Mouse (Mus musculus): ENCODE measurements around the gene Lama2.

Gene Lama2

DNA sequence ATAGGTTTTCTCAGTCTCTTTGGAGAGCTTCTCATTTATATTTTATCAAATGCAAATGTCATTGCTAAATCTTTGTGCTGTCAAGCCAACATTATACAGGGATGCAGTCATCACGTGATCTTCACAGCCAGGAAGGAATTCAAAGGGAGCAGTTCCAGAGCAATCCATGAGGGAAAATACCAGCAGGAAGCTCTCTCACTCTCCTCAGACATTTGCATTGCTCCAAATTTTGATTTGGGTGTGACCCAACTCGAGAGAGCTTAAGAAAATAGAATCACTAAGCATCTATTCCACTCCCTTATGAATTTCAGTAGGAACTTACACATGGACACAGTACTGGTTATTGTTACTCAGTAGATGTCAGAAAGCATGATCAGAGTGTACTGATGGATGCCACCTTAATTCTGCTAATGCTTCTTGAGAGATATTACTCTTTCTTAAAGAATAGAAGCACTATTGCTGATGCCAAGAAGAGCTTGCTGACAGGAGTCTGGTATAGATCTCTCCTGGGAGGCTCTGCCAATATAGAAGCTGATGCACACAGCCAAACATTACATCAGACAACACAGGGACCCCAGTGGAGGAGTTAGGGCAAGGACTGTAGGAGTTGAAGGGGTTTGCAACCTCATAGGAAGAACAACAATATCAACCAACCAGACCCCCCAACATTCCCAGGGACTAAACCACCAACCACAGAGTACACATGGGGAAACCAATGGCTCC, 236.5 kb downstream of the Lama2 start:
- no peak for DNase-seq

DNA sequence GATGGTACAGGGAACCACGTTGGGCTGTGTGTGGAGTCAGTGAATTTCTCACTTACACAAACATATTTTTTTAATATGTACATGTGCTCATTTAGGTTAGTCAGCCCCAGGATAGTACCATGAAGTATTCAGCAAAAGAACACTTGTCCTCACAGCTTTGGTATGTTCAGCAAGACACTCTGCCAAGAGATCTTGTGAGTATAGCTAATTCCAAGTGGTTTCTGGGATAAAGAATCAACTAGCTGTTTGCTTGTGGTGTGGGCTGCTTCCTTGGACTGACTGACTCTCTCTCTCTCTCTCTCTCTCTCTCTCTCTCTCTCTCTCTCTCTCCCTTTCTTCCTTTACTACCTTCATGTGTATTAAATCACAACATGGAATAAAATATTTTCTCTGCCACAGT, 241.3 kb downstream of the Lama2 start:
- no peak for DNase-seq

- DNase-seq = no peak
Observed at GRCm38 (mm10) chr10:27344278-27344677, 275.3 kb downstream of the Lama2 start.

DNA sequence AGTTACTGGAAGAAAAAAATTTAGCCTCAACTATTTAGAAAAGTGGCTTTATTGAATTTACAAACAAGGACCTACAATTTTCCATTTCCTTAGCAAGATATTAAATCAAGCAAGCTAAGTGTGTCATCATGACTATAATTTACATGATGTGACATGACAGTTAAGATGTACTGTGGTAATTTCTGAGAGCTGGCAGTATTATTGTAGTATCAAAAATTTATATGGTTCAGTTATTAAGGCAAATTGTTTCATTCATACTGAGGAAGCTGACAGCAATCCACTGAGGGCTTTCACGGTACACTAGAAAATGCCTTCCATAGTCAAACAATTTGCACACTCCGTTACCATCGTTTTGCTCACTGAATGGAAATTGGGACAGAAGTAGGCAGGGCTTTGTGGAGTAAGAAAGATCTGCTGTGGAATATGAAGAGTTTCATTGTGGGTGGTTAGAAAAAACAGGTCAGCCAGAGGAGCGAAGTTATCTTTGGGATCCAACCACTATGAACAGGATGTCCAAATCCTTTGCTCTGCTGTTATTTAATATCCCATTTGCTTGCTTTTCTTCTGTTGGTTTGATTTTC, 297.1 kb downstream of the Lama2 start:
- no peak for DNase-seq

- no peak for DNase-seq
Observed at GRCm38 (mm10) chr10:27307444-27307843, 312.1 kb downstream of the Lama2 start.

GRCm38 (mm10) chr10:27305301-27305700, 314.3 kb downstream of the Lama2 start:
- DNase-seq = no peak

- no peak for DNase-seq
Observed at GRCm38 (mm10) chr10:27285098-27285860, 334.3 kb downstream of the Lama2 start.

DNA sequence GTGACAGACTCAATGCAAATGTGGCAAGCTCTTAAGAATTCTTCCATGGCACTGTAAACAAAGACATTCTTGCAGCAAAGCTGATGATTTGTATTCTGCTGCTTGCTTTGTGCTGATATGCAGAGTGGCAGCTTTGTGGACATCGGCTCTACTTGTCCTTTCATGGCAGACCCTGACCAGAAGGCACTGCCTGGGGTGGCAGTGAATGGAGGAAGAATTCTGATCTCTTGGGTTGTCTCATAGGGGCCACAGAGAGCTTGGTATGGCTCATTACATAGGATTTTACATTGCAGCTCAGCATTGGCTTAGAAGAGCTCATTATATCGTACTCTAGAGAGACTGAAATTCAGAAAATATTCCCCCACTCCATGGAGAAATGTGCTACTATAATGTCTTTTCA, 352.1 kb downstream of the Lama2 start:
- no peak for DNase-seq

DNA sequence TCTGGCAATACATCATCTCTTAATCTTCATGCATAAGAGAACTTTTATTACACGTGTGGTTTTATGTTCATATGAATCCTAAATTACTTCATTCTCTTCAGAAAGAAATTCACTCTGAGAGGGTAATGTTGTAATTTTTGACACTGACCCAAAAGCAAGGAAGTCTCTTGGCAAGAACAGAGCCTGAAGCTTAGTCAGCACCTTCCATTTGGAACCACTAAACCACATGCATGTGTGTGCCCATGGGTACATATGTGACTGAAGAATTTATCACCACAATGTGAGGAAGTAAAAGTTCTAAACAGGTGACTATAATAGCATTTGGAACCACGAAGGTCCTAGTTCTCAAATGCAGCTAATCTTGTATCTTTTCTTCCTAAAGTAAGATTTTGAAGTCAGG, 353.7 kb downstream of the Lama2 start:
- no peak for DNase-seq

DNA sequence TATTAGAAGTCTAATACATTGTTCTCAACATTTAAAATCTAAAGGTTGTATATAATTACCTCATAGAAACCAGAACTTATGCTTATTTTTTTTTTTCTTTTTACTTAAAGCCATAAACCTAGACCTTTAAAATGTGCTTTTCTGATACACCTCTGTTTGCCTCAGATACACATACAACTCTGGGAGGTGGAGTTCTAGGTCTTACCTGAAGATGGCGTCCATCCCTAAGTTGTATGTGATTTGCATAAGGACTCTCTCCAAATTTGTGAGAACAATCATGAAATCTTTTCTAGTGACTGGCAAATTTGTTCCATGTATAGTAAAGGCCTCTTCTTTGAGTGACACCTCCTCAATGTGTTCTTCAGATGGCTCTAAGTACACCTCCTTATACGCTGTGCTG, 354.8 kb downstream of the Lama2 start:
- no peak for DNase-seq

DNA sequence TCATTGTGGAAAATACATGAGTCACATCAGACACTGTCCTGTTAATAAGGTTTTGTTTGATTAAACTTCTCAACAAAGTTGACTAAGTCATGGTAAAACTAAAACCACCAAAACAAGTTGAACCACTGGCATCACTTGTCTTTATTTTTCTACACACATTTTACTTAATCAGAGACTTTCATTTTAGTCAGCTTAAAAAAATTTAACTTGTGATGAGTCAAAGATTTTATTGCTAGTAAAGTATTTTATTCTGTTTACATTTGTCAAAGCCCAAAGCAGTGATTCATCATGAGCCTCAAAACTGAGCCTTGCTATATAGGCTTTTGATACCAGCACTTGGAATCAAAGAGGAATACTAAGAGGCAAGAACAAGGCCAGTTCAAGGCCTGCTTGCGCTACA, 369.8 kb downstream of the Lama2 start:
- DNase-seq = no peak

- no peak for DNase-seq
Observed at GRCm38 (mm10) chr10:27234755-27235154, 384.8 kb downstream of the Lama2 start.

DNA sequence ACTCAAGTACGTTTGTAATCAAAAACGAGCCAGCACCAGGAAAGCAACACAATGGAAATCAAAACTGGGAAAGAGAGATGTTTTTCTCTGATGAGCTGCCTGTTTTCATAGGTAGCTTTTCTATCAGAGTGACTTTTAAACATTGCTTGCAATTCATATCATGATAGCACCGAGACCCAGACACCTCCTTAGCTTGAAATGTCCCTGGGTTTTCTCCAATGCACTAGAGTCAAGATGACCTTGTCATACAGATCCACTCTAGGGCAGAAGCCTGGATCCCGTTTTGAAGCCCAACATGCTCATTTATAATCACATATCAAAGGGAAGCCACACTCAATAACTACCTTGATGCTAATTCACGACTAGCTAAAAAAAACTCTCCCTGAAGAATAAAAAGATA, 386.0 kb downstream of the Lama2 start:
- no peak for DNase-seq

GRCm38 (mm10) chr10:27223815-27224375, 395.7 kb downstream of the Lama2 start:
- DNase-seq = no peak

- DNase-seq = no peak
Observed at GRCm38 (mm10) chr10:27222639-27223315, 396.8 kb downstream of the Lama2 start.

GRCm38 (mm10) chr10:27219698-27220097, 399.9 kb downstream of the Lama2 start:
- DNase-seq = no peak

DNA sequence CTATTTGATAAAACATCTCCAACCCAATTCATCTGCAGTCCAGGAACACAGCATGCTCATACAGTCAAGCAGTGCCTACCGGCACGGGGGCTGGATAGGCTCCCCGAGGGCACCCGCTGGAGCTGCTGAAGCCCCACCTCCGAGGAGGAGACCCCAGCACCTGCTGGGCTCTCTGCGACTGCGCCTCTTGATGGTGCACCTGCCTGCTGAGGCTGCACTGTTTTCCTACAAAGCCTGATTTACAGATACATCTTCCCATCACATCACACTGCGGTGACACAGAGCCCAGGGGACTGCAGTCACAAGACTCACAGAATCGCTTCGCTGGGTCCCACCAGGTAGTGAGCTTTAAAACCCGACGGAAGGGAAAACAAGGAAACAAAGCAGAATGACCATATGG, 412.2 kb downstream of the Lama2 start:
- DNase-seq = no peak

GRCm38 (mm10) chr10:27198443-27198842, 421.1 kb downstream of the Lama2 start:
- no peak for DNase-seq

- DNase-seq = no peak
Observed at GRCm38 (mm10) chr10:27193986-27194908, 425.3 kb downstream of the Lama2 start.

GRCm38 (mm10) chr10:27188630-27189365, 430.8 kb downstream of the Lama2 start:
- no peak for DNase-seq

- DNase-seq = no peak
Observed at GRCm38 (mm10) chr10:27184185-27184584, 435.4 kb downstream of the Lama2 start.

All from thymus, postnatal 14 days (tissue).